Mouse (Mus musculus): Measurements from ENCODE around the gene Rassf10.
A peak's percentile ranks its signal among the peaks of the same experiment; 100 is the strongest.

Gene Rassf10

DNA sequence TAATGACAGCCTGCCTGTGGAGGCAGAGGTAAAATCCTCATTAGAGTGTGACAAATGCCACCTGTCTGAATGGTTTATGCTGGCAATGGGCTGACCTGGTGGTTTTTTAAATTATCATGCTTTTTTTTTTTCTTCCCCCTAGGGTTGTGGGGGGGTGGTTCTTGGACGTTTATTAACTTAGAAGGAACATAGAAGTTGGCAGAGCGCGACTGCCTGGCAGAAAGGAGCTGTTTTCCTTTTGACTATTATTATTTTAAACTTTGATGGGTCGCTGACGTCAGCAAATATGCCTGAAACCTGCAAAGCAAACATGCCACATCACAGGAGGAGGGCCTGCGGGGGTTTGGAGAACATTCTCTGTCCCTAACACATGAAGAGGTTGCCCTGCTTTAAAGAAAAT is 3.9 kb downstream of the Rassf10 start:
- DNase-seq (ENCODE audit: low spot score), result no peak

DNA sequence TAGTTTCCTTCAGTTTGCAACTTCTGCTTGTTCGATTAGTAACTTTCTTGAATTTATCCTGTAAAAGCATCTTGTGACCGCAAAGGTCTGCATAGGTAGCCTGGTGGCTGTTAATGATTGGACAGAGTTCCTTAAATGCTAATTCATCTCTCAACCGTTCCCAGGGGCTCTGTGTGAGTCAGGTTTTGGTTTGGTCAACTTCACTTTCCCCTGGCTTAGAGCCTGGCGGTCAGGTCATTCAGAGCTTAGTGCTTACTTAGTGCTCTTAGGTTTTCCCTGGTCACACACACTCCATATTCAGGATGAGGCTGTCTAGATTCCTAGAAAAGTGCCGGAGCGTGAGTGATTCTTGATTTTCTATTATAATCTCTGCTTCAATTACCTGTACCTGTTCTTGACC is 12.6 kb downstream of the Rassf10 start:
- no peak for DNase-seq (ENCODE audit: low spot score)

DNA sequence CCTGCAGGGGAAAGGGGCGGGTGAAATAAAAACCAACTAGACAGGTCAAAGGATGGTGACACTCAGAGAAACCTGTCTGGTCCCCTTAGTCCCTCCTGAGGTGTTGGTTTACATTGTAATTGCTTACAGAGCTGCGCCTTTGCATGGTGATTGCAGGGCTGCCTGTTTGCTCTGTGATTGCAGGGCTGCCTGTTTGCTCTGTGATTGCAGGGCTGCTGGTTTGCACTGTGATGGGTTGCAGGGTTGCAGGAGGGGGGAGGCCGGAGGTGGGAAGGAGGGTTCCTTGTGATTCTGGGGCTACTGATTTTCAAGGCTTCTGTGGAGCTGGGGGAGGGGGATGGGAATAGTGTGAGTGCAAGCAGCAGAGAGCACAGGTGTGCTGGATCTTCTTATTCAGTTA is 13.0 kb downstream of the Rassf10 start:
- DNase-seq (ENCODE audit: low spot score), result no peak

DNA sequence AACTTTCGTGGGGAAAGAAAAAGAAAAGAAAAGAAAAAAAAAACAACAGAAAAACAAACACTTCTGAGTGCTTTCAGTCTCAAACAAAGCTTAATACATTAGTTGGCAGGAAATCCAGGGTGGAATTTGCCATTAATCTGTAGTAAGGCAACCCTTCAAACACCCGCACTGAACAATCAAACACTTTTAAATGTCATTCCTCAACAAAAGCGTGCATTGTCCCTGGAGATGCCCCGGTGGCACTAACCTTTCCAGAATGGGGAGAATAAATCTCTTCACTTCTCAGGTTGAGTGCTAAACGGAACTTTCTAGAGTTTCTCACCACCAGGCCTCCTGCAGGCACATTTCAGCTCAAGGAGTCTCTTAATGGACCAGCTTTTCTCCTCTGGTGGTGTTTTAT is 29.6 kb downstream of the Rassf10 start:
- no peak for DNase-seq (ENCODE audit: low spot score)

DNA sequence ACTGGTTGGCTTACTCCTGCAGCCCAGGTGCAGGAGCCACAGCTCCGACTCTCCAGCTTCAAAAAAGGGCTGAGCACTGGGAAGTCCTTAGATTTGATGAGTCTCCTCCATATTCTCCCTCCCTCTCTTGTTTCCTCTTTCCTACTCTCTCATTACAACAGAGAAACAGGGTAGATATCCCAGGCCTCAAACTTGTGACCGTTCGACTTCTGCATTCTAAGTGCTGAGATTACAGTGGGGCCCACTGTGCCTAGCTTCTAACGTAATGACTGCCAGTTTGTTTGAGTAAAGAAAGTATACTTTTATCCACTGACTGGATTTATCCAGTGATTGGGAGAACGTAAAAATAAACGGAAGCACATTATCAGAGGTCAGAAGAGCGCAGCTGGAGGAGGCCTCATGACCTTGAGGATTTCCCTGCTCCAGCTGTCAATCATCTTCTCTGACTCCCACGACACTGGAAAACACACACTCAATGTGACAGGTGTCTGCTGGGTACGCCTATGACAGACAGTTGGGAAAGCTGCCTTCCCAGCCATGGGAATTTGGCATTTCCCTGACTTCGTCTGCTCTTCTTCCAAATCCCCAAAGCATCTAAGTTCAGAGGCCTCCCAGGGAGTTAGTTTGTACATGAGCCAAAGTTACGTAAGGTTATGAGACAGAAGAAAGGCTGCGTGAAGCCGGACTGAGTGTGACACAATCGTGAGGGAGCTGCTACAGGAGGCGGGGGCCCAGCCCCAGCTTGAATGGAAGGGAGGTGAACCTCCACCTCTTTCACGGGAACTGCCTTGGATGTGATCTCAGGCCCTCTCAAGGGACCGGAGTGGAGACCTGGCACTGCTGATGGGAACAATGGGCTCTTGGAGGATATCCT is 31.2 kb downstream of the Rassf10 start:
- peak; percentile 6 for DNase-seq (ENCODE audit: low spot score)

DNA sequence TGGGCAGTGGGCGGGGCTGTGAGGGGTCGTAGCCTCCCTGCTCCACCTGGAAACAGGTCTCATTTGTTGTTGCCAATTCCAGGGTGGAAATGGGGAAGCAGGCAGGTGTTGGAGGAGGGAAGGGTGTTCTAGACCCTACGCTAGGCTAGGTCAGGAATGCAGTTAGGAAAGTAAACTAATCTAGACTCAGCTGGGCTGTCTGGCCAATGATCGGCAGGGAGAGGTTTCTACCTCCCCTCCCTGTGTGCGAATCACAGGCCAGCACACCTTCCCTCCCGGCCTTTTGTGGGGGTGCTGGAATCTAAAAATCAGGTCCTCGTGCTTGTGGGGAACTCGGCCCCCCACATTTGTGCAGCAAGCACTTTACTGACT is 31.8 kb downstream of the Rassf10 start:
- no peak for DNase-seq (ENCODE audit: low spot score)

DNA sequence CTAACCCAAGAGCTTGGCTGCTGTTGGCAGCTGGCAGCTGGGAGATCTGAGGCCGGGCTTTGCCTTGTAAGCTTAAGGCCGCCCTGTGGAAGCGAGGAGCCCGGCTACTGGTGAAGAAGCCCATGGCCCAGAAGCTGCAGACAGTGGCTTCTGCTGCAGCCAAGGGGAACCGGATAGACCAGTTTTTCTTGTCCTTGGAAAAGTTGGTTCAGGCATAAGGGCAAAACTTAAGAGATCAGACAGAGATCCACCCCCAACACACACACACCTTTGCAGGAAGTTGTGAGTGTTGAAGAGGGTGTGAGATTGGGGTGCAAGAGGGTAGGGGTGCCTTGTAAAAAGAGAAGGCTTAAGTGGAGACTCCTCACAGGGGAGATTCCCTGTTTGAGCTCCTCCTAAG is 39.2 kb downstream of the Rassf10 start:
- peak; percentile 5 for DNase-seq (ENCODE audit: low spot score)

DNA sequence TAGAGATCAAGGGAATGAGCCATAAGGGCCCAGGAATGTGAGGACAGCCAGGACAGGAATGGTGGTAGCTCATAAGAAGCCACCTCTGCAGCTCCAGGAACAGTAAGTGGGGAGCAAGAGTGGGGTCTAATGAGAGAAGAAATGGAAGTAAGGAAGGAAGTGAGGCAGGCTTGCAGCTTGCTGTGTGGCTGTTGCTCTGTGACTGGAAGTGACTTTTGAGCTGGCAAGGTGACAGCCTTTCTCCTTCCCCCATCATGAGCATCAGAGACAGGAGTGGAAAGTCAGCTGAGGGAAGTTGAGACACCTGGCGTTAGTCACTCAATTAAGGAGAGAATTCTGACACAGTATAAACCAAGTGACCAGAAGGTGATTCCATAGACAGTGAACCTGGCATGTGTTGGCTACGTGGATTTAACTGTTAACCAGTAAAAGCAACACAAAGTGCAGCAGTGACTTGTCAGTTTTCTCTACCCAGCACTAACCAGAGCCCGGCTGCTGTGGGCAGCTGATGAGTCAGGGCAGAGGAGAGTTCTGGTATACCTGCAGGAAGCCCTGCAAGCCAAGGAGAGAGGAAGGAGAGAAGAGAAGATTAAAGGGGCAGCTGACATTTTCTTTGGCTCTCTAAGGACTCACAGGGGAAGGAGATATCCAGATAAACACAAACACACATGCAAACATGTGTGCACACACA is 49.9 kb downstream of the Rassf10 start:
- DNase-seq (ENCODE audit: low spot score), result no peak

DNA sequence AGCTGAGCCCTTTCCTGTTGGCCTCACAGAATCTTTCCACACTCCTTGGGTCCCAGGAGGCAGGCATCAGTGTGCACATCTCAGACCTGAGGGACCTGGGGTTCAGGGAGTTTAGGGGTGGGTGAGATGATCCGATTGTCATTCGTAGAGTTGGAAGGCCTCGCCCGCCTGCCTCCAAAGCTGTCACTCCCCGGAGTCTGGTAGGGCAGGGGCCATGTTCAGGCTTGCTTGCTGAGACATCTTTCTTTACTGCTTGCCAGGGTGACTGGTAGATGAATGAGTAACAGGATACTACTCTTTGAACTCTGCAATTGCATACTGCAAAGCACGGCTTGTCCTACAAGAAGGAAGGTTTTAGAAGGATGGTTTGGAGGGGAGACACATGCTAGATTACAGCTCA is 52.0 kb downstream of the Rassf10 start:
- DNase-seq (ENCODE audit: low spot score), result no peak

All from ovary, postnatal 14 days (tissue).